Mouse (Mus musculus): ENCODE measurements at regions not wholly inside any gene's neighbourhood (a gene's known extent, or its start where the extent isn't known, plus 50 kb on each side); places are given as distances from the start of the nearest gene placed in this dataset.

DNA sequence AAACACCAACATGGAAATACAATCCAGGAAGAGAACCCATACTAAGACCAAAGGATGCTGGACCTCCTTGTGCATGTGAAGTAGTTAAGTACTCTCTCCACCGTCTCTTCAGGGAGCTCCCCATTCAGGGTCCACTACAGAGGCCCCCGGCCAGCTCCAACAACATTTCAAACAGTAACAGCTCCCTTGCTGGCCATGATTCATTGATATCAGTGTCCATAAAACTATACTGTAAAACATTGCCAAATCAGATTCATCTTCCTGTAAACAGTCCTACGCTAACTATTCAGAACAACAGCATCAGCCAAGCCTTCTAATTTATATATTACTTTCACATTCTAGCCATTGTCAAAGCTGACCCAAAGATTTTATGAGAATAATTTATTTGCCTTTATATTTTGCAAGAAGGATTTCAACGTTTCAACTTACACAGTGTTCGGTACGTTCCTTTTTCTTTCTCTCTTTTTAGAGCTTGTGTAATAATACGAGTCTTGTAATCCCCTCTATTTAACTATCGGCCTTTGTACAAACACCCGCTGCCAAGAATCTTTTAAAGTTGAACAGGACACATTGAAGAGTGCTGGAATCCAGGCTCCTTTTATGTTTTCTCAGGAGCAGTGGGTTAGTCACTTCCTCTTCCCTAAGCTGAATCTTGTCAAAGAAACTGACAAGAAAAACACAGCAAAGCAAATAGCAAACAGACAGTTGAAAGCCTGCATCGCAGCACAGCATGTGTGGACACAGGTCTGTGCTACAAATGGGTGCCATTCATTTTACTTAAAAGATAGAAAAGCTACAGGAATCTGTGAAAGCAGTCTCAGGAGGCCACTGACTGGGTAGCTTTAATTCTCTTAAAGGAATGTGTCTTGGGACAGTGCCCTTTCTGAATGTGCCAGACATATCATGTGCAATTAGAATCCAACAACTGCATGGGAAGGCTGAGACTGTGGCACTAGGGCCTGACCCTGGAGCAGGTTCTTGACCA, 531.4 kb upstream of the Adamts16 start:
- TF ChIP-seq CTCF (IDR thresholded peaks at IDR 0.05; ENCODE audit: low read depth) (no peak), EP300 (IDR thresholded peaks at IDR 0.05; ENCODE audit: low read depth) (no peak)

Measured in liver, postnatal 0 days (tissue).